Mouse (Mus musculus) heart, adult 18-20 months (tissue): Measurements from ENCODE around the gene Tfb1m. TPM values are rescaled to one million over a fixed set of nuclear protein-coding genes. Genes with fewer than 3 reads are reported as not detected.

ENCODE experiments used
- DNase-seq, 2 experiments: peaks; one replicate each; pipeline ENCODE4 v3.0.0; 2021 to 2022; ENCODE audit warnings: mixed read lengths in 1 of 2
- long read RNA-seq, 2 experiments: library from polyadenylated mRNA; stranded (forward); transcript quantifications; one replicate each; pipeline ENCODE4 v2.0.0; 2021
- total RNA-seq, 2 experiments: library from RNA; stranded (reverse); gene quantifications; 2 replicates each; pipeline ENCODE4 v1.2.3; 2021

Gene Tfb1m
- 10 to 100 TPM; 11.4 to 13.1 TPM for total RNA-seq
- long read RNA-seq, experiment 1, partial matches to known transcripts = 0 of 1 reads
- long read RNA-seq, experiment 1, other reads (novel, unspliced or antisense) = 0 of 1 reads
- long read RNA-seq, experiment 2, partial matches to known transcripts = 0 of 1 reads
- long read RNA-seq, experiment 2, other reads (novel, unspliced or antisense) = 0 of 1 reads

GRCm38 (mm10) chr17:3557331-3558311 lies at the start of gene Tfb1m:
Gene Tfb1m (minus strand): TSS chr17:3557781.
- DNase-seq = peak; percentile 98 to 99

- no peak for DNase-seq
These were observed 45.5 kb upstream of the Tfb1m start for GRCm38 (mm10) chr17:3602954-3603672.

GRCm38 (mm10) chr17:3598393-3598792 lies 40.8 kb upstream of the Tfb1m start:
- DNase-seq = no peak

- DNase-seq = no peak
These were observed 40.3 kb upstream of the Tfb1m start for GRCm38 (mm10) chr17:3597866-3598265.

- DNase-seq = no peak
These were observed 39.5 kb upstream of the Tfb1m start for GRCm38 (mm10) chr17:3597130-3597529.

GRCm38 (mm10) chr17:3570876-3571275 lies 13.3 kb upstream of the Tfb1m start:
- peak; percentile 48 to 89 for DNase-seq

GRCm38 (mm10) chr17:3562405-3562804 lies 4.8 kb upstream of the Tfb1m start:
- DNase-seq = no peak

GRCm38 (mm10) chr17:3560534-3560933 lies 3.0 kb upstream of the Tfb1m start:
- DNase-seq = no peak

GRCm38 (mm10) chr17:3558356-3558870 lies 832 bp upstream of the Tfb1m start:
- DNase-seq = peak in 1 of 2 experiments; percentile 29

- DNase-seq = no peak
These were observed 1.3 kb downstream of the Tfb1m start for GRCm38 (mm10) chr17:3556251-3556650.

GRCm38 (mm10) chr17:3547725-3548124 lies 9.9 kb downstream of the Tfb1m start:
- DNase-seq = no peak

- no peak for DNase-seq
These were observed 16.5 kb downstream of the Tfb1m start for GRCm38 (mm10) chr17:3541033-3541432.

GRCm38 (mm10) chr17:3540304-3540703 lies 17.3 kb downstream of the Tfb1m start:
- no peak for DNase-seq

- peak in 1 of 2 experiments; percentile 8 for DNase-seq
These were observed 24.2 kb downstream of the Tfb1m start for GRCm38 (mm10) chr17:3533425-3533824.

- no peak for DNase-seq
These were observed 25.3 kb downstream of the Tfb1m start, which contains the start of gene Cldn20 for GRCm38 (mm10) chr17:3532254-3532653. Gene Cldn20 (plus strand): TSS chr17:3532554.

- no peak for DNase-seq
These were observed 25.9 kb downstream of the Tfb1m start for GRCm38 (mm10) chr17:3531641-3532040.

- DNase-seq = no peak
These were observed 27.0 kb downstream of the Tfb1m start for GRCm38 (mm10) chr17:3530549-3530948.

- no peak for DNase-seq
These were observed 28.1 kb downstream of the Tfb1m start for GRCm38 (mm10) chr17:3529523-3529922.

- peak in 1 of 2 experiments; percentile 6 for DNase-seq
These were observed 29.6 kb downstream of the Tfb1m start for GRCm38 (mm10) chr17:3527841-3528471.

GRCm38 (mm10) chr17:3520344-3520743 lies 37.2 kb downstream of the Tfb1m start:
- DNase-seq = no peak

GRCm38 (mm10) chr17:3516406-3516805 lies 41.2 kb downstream of the Tfb1m start:
- no peak for DNase-seq

- no peak for DNase-seq
These were observed 41.7 kb downstream of the Tfb1m start for GRCm38 (mm10) chr17:3515851-3516250.
